Mouse (Mus musculus) ES-Bruce4 (cell line): ENCODE measurements around the gene Togaram2. TPM values are rescaled to one million over a fixed set of nuclear protein-coding genes. Genes with fewer than 3 reads are reported as not detected.

Experiments used
- H3K27ac ChIP-seq: 2 replicates; pipeline ENCODE4 v1.5.1; 2012; ENCODE audit warnings: low read length, inconsistent platforms; ENCODE audit not compliant: insufficient read depth
- H3K27me3 ChIP-seq: 2 replicates; pipeline ENCODE4 v1.6.1; 2012; ENCODE audit warnings: mild to moderate bottlenecking, low read length, inconsistent platforms; ENCODE audit not compliant: control insufficient read depth, poor library complexity, insufficient read depth, severe bottlenecking
- H3K36me3 ChIP-seq: 2 replicates; pipeline ENCODE4 v1.6.1; 2012; ENCODE audit warnings: inconsistent platforms, mild to moderate bottlenecking, low read length, moderate library complexity; ENCODE audit not compliant: control insufficient read depth, poor library complexity, insufficient read depth, severe bottlenecking
- H3K4me1 ChIP-seq: one replicate; pipeline ENCODE4 v1.8.1; 2011; ENCODE audit warnings: low read length; ENCODE audit not compliant: control insufficient read depth, insufficient read depth
- H3K4me3 ChIP-seq: 2 replicates; pipeline ENCODE4 v1.5.1; 2011; ENCODE audit warnings: low read depth, mild to moderate bottlenecking, low read length
- H3K9ac ChIP-seq: 2 replicates; pipeline ENCODE4 v1.6.1; 2012; ENCODE audit warnings: low read depth, mild to moderate bottlenecking, inconsistent platforms; ENCODE audit not compliant: poor library complexity, severe bottlenecking
- H3K9me3 ChIP-seq: replicated peaks from 2 replicates; pipeline ENCODE4 v1.6.1; 2012; ENCODE audit warnings: mild to moderate bottlenecking, low read length, inconsistent platforms; ENCODE audit not compliant: control insufficient read depth, poor library complexity, insufficient read depth, severe bottlenecking
- CTCF ChIP-seq: IDR thresholded peaks from one replicate; pipeline ENCODE4 v1.8.1; 2011; ENCODE audit warnings: low read depth, low read length
- EP300 ChIP-seq: IDR thresholded peaks from 2 replicates; pipeline ENCODE4 v1.6.1; 2011; ENCODE audit warnings: low read depth, low read length; ENCODE audit not compliant: insufficient read depth
- POLR2A ChIP-seq: IDR thresholded peaks from one replicate; pipeline ENCODE4 v1.8.1; 2011; ENCODE audit warnings: low read length; ENCODE audit not compliant: insufficient read depth
- polyA plus RNA-seq: library from polyadenylated mRNA; stranded (reverse); fragments of >200 nt; gene quantifications from 2 replicates; pipeline ENCODE4 v1.2.4, GENCODE M21; 2011; ENCODE audit warnings: low read depth; ENCODE audit not compliant: missing spikeins, insufficient read depth, insufficient read length

Gene Togaram2
- polyA plus RNA-seq, 1 experiment = not detected

DNA sequence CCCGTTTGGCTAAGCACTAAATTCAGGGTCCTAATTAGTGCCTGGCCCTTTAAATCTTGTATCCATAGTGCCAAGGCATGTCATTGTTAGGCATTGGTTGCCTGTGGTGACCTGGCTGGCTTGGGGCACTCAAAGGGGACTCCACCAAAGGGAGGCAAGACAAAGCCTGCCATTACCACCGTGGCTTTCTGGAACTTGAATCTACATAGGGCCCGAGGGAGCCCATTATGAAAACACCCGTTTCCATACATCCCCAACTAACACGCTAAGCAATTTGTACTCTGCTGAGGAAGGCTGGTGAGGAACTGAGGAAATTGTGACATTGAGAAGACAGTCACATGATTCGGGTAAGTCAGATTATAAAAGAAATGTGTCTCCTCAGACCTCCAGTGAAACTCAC is 96.5 kb downstream of the Togaram2 start:
- Histone ChIP-seq H3K36me3 (no peaks in the 10 kb centered on the region), H3K4me1 (no peaks in the 10 kb centered on the region), H3K27ac (no peak overlapping the region), H3K4me3 (no peak overlapping the region), H3K9ac (no peak overlapping the region), H3K9me3 (no peaks in the 10 kb centered on the region; the same call in none of the 2 replicates), H3K27me3 (no peaks in the 10 kb centered on the region)
- TF ChIP-seq CTCF = no peak
- no peak for TF ChIP-seq POLR2A
- no peak for TF ChIP-seq EP300

DNA sequence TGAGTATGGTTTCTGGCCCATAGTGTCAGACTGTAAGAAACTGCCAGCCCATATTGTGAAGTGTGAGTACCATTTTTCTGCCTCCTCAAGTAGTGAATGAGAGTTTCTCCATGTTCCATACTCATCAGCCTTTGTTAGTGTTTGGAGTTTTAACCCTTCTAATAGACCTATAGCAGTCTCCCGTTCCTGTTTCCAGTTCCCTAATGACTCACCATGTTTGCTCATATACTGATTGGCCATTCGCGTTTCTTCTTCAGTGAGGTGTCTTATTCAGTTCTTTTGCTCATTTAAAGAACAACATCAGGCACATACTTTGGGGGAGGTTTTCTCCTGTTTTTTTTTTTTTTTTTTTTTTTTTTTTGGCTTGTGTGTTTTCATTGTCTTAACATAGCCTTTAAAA is 97.6 kb downstream of the Togaram2 start:
- H3K4me3 ChIP-seq = no peak overlapping the region
- H3K27ac ChIP-seq = no peak overlapping the region
- H3K9me3 ChIP-seq = no peaks in the 10 kb centered on the region
- H3K9ac ChIP-seq = no peak overlapping the region
- H3K36me3 ChIP-seq = no peaks in the 10 kb centered on the region
- no peaks in the 10 kb centered on the region for H3K27me3 ChIP-seq
- TF ChIP-seq POLR2A (no peak), CTCF (no peak), EP300 (no peak)
- H3K4me1 ChIP-seq = no peaks in the 10 kb centered on the region

DNA sequence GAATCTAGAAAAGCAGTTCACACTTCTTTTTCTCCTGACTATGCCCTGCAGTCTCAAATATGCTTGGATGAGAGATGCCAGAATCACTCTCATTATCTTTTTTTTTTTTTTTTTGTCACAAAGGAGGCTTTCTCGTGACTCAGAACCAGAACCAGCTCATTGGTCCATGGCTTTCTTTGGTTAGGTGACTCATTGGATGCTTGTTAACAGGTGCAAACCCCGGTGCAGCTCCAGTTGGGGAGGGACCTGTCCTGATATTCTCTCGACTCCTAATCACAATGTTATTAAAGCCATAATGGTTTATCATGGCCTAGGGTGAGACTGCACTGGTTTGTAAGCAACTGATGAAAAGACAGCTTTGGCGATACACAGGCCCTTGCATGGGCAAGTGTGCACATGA is 101.1 kb downstream of the Togaram2 start:
- Histone ChIP-seq H3K27ac (no peak overlapping the region), H3K9me3 (peaks cover 5% of the 10 kb centered on the region; the same call in 1 of the 2 replicates), H3K36me3 (no peaks in the 10 kb centered on the region), H3K4me3 (no peak overlapping the region), H3K27me3 (no peaks in the 10 kb centered on the region), H3K4me1 (no peaks in the 10 kb centered on the region), H3K9ac (no peak overlapping the region)
- TF ChIP-seq POLR2A (no peak), CTCF (no peak), EP300 (no peak)

DNA sequence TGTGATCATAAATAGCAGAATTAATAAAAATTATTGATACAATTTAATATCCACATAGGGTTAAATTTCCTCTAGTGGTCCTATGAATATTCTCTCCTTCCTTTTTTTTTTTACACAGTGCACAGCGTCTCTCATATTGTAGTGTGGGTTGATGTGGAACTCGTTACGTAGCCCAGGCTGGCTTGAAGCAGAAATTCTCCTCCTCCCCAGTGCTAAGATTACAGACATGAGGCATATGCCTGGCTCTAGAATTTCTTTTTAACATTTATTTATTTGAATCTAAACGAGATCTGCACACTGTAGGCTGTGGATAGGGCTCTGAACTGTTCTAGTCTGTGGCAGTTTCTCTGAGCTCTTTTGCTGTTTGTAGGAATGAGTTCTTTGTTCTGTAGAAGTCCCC is 102.2 kb downstream of the Togaram2 start:
- no peaks in the 10 kb centered on the region for H3K36me3 ChIP-seq
- TF ChIP-seq POLR2A (no peak), CTCF (no peak), EP300 (no peak)

DNA sequence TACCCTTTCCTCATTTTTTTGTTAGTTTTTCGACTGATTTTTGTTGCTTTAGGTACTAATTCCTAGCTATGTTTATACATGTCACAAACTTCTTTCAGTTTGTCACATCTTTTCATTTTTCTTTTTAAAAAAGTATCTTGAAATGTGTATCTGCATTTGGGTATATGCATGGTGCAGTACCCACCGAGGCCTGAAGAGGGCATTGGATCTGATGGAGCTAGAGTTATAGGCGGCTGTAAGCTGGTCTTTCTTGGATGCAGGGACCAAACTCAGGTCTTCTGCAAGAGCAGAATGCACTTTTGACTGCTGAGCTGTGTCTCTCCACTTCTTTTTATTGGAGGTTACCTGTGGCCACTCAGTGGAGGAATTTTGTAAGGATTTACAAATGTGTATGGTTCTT is 105.6 kb downstream of the Togaram2 start:
- Histone ChIP-seq H3K4me3 (no peak overlapping the region), H3K27ac (no peak overlapping the region), H3K36me3 (no peaks in the 10 kb centered on the region), H3K27me3 (no peaks in the 10 kb centered on the region), H3K9ac (no peak overlapping the region), H3K4me1 (no peaks in the 10 kb centered on the region), H3K9me3 (peaks cover 5% of the 10 kb centered on the region; the same call in 1 of the 2 replicates)
- TF ChIP-seq EP300 (no peak), POLR2A (no peak), CTCF (no peak)

More for the DNA sequence above, 102.2 kb downstream of the Togaram2 start:
- Histone ChIP-seq H3K9me3 (peaks cover 5% of the 10 kb centered on the region; the same call in 1 of the 2 replicates), H3K4me1 (no peaks in the 10 kb centered on the region), H3K9ac (no peak overlapping the region), H3K27ac (no peak overlapping the region), H3K4me3 (no peak overlapping the region), H3K27me3 (no peaks in the 10 kb centered on the region)

Other genes with a start within 250 kb of the Togaram2 start
- 5.2 and 5.7 TPM in 2 replicates for gene Gm4707, start 213.3 kb upstream of the Togaram2 start, polyA plus RNA-seq
- 107 and 113 TPM in 2 replicates for gene Smchd1, start 197.9 kb upstream of the Togaram2 start, polyA plus RNA-seq
- 57.2 and 58.6 TPM in 2 replicates for gene Ndc80, start 146.4 kb upstream of the Togaram2 start, polyA plus RNA-seq
- gene Spdya, start 121.2 kb upstream of the Togaram2 start, polyA plus RNA-seq = not detected in 2 replicates
- 217 and 240 TPM in 2 replicates for gene Wdr43, start 57.4 kb upstream of the Togaram2 start, polyA plus RNA-seq
- gene Pcare, start 79.6 kb downstream of the Togaram2 start, polyA plus RNA-seq = not detected in 2 replicates
- 13.3 and 14.7 TPM in 2 replicates for gene Clip4, start 95.2 kb downstream of the Togaram2 start, polyA plus RNA-seq